Mouse (Mus musculus) ES-E14 (cell line): Measurements from ENCODE around the gene Pygo2. TPM values are rescaled to one million over a fixed set of nuclear protein-coding genes. Genes with fewer than 3 reads are reported as not detected.
A peak's percentile ranks its signal among the peaks of the same experiment; 100 is the strongest.

Source experiments
- DNase-seq: peaks from one replicate; pipeline ENCODE4 v3.0.0-alpha.2; 2013; ENCODE audit warnings: low read depth, low spot score
- H3K27ac ChIP-seq: 2 replicates; pipeline ENCODE4 v1.5.1; 2012; ENCODE audit warnings: low read depth, mild to moderate bottlenecking, low read length, moderate library complexity, mixed read lengths; ENCODE audit not compliant: poor library complexity, insufficient read depth, severe bottlenecking
- H3K36me3 ChIP-seq: 2 replicates; pipeline ENCODE4 v1.6.1; 2012; ENCODE audit warnings: mild to moderate bottlenecking, low read length, moderate library complexity, mixed read lengths; ENCODE audit not compliant: control insufficient read depth, poor library complexity, insufficient read depth, severe bottlenecking
- H3K4me1 ChIP-seq, 2 experiments: fragments of 150-350 bp in 1 of 2; sonication (generic) in 1 of 2; 2 replicates each; pipeline ENCODE4 v1.6.1; 2012; ENCODE audit warnings: low read length in 2 of 2, mild to moderate bottlenecking in 1 of 2, mixed read lengths in 1 of 2; ENCODE audit not compliant: control insufficient read depth in 2 of 2, insufficient read depth in 2 of 2, poor library complexity in 1 of 2
- H3K4me3 ChIP-seq, 2 experiments: fragments of 150-350 bp in 1 of 2; sonication (generic) in 1 of 2; 2 replicates each; pipeline ENCODE4 v1.5.1; 2012; ENCODE audit warnings: low read length in 2 of 2, low read depth in 1 of 2, mild to moderate bottlenecking in 1 of 2, mixed read lengths in 1 of 2; ENCODE audit not compliant: insufficient read depth in 1 of 2, poor library complexity in 1 of 2, severe bottlenecking in 1 of 2
- H3K9ac ChIP-seq: 2 replicates; pipeline ENCODE4 v1.6.1; 2012; ENCODE audit warnings: low read depth, mild to moderate bottlenecking, low read length, mixed read lengths; ENCODE audit not compliant: poor library complexity, insufficient read depth, severe bottlenecking
- H3K9me3 ChIP-seq: fragments of 150-350 bp; sonication (generic); 2 replicates; pipeline ENCODE4 v1.6.1; 2012; ENCODE audit warnings: low read depth, mild to moderate bottlenecking, low read length; ENCODE audit not compliant: control insufficient read depth, insufficient read depth
- CHD2 ChIP-seq: IDR thresholded peaks from 2 replicates; pipeline ENCODE4 v1.6.1; 2014; ENCODE audit warnings: mild to moderate bottlenecking, low read depth, low read length, inconsistent platforms
- HCFC1 ChIP-seq: IDR thresholded peaks from 2 replicates; pipeline ENCODE4 v1.6.1; 2012; ENCODE audit warnings: low read length, inconsistent platforms, borderline replicate concordance; ENCODE audit not compliant: insufficient read depth
- MAFK ChIP-seq: IDR thresholded peaks from 2 replicates; pipeline ENCODE4 v1.6.1; 2014; ENCODE audit warnings: mild to moderate bottlenecking, low read depth, low read length, inconsistent platforms; ENCODE audit not compliant: insufficient read depth
- ZC3H11A ChIP-seq: IDR thresholded peaks from 2 replicates; pipeline ENCODE4 v1.6.1; 2012; ENCODE audit warnings: low read depth, mild to moderate bottlenecking, inconsistent platforms, low read length, borderline replicate concordance
- ZNF384 ChIP-seq: IDR thresholded peaks from 2 replicates; pipeline ENCODE4 v1.6.1; 2012; ENCODE audit warnings: low read depth, low read length, inconsistent platforms
- in situ Hi-C, 2 experiments: fragments of 600-800 bp; cut with MboI; formaldehyde crosslinking; loops; one replicate each; pipeline ENCODE4 v1.15.1; 2025; ENCODE audit warnings: low sequenced_read_pairs in 2 of 2, inconsistent platforms in 1 of 2; ENCODE audit not compliant: unreplicated experiment in 2 of 2
- total RNA-seq: library from RNA; depleted of rRNA; stranded (reverse); fragments of 300-350 nt; gene quantifications from 2 replicates; pipeline ENCODE4 v1.2.3, GENCODE M21; 2012

Gene Pygo2
- total RNA-seq, 1 experiment = 39.2 TPM

DNA sequence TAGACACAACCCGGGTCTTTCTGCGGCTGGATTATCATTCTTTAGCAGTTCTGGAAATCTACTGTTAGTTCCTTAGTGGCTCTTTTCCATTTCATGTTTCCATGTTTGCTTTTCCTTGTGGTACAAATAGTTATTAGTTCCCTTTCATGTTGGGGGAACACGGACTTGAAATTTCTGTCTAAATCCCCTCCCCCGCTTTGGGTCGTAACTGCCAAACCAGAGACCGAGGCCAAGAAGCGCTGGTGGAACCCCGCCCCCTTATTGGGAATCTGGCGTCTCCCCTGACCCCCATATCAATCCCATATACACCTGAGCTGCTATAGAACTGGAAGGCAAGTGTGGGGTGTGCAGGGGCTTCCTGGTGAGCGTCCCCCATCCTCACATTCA, 34.6 kb upstream of the Pygo2 start:
- in situ Hi-C loops = no loop called here
- H3K4me1 ChIP-seq = peaks cover 0 to 8% of the 10 kb centered on the region in 2 experiments; a peak in 3 of 4 replicates
- no peaks in the 10 kb centered on the region for H3K36me3 ChIP-seq
- no peak overlapping the region; the same call in 1 of the 2 replicates for H3K9ac ChIP-seq
- no peak for TF ChIP-seq HCFC1
- no peak for TF ChIP-seq CHD2
- TF ChIP-seq MAFK = no peak
- no peak for TF ChIP-seq ZNF384
- TF ChIP-seq ZC3H11A = no peak
- DNase-seq = no peak
- H3K9me3 ChIP-seq = no peaks in the 10 kb centered on the region
- H3K27ac ChIP-seq = no peak overlapping the region
- peak overlapping the region; percentile 64 to 72 for H3K4me3 ChIP-seq

DNA sequence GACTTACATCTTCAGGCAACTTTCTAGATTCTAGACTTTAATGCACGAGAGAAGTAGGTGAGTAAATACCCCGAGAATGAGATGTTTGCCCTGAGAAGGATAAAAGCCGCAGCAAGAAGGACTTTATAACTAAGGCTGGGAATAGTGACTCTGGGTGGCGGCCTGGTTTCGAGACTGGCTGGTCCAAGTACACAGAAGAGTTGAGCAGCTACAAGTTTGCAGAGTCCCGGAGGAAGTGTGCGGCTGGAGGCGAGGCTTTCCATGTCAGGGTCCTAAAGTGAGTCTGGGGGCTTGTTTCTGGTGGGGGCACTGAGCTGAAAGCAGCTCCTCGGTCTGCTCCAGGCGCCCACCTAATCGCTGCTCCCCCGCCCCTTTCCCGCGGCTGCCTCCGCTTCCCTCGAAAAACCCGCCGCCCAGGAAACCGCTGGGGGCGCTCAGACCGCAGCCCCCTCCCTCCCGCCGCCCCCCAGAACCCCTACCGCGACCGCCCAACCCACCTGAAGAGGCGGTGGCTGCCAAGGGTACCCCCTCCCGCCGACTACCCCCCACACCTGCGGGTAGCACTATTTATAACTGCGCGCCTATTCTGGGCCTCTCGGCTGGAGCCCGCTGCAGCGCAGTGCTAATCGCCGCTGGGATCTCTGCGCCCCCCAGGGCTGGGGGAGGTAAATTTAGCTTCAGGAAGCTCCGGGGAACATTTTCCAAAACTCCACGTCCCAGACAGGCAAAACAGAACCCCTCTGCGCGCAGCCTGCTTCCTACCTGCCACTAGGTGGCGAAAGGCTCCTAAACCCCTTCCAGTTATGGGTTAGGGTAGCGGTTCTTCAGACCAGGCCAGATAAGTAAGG, 34.0 kb upstream of the Pygo2 start:
- H3K4me1 ChIP-seq = peaks cover 0 to 4% of the 10 kb centered on the region in 2 experiments; a peak in 3 of 4 replicates
- no peaks in the 10 kb centered on the region for H3K9me3 ChIP-seq
- no peaks in the 10 kb centered on the region for H3K36me3 ChIP-seq
- peak overlapping the region; percentile 67 for H3K9ac ChIP-seq
- TF ChIP-seq CHD2 = no peak
- no peak for TF ChIP-seq HCFC1
- in situ Hi-C loops = no loop called here
- H3K4me3 ChIP-seq = peak overlapping the region; percentile 52 to 64
- peak; percentile 82 for DNase-seq
- no peak overlapping the region for H3K27ac ChIP-seq

- Histone ChIP-seq H3K4me3 (peak overlapping the region; percentile 52 to 64; a peak in 3 of 4 replicates), H3K4me1 (no peaks in the 10 kb centered on the region; a peak in 1 of 4 replicates), H3K9me3 (no peaks in the 10 kb centered on the region), H3K36me3 (peaks cover 4% of the 10 kb centered on the region; the same call in 1 of the 2 replicates), H3K27ac (no peak overlapping the region), H3K9ac (peak overlapping the region; percentile 21; the same call in 1 of the 2 replicates)
- in situ Hi-C loops = no loop called here
- no peak for DNase-seq
- TF ChIP-seq HCFC1 (no peak), ZNF384 (no peak), ZC3H11A (no peak)
Measured at GRCm38 (mm10) chr3:89396654-89397005, 33.4 kb upstream of the Pygo2 start.

DNA sequence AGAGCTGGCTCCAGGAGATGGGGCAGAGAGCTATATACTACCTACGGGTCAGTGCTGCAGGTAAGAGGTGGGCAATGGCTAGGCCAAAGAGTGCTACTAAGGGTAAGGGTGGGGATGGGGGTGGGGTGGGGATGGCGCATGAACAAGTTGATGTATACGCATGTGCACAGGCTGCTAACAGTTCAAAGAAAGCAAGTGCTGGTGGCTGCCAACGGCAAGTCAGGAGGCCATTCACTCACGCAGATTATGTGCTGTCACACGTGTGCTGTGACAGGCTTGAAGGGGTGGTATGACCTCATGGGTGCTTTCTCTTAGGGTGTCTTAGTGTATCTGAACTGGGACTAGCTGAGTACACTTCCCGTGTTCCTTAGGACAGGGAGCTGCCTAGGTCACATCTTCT, 28.7 kb upstream of the Pygo2 start:
- in situ Hi-C loops = no loop called here
- DNase-seq = no peak
- H3K9ac ChIP-seq = no peak overlapping the region
- H3K4me1 ChIP-seq = peaks cover 0 to 4% of the 10 kb centered on the region in 2 experiments; a peak in 1 of 4 replicates
- H3K9me3 ChIP-seq = no peaks in the 10 kb centered on the region
- H3K36me3 ChIP-seq = peaks cover 20% of the 10 kb centered on the region; the same call in 1 of the 2 replicates
- H3K27ac ChIP-seq = no peak overlapping the region
- TF ChIP-seq CHD2 (no peak), ZC3H11A (no peak), MAFK (no peak), HCFC1 (no peak), ZNF384 (no peak)
- H3K4me3 ChIP-seq = no peak overlapping the region

GRCm38 (mm10) chr3:89402693-89403092, 27.3 kb upstream of the Pygo2 start, which contains the start of gene Lenep:
Lenep (minus strand) TSS chr3:89402793.
- Histone ChIP-seq H3K4me1 (peaks cover 0 to 8% of the 10 kb centered on the region in 2 experiments; a peak in 2 of 4 replicates), H3K4me3 (no peak within 1 kb of the TSS), H3K36me3 (peaks cover 26% of the 10 kb centered on the region; the same call in 1 of the 2 replicates), H3K27ac (no peak within 1 kb of the TSS), H3K9ac (no peak within 1 kb of the TSS), H3K9me3 (no peaks in the 10 kb centered on the region)
- in situ Hi-C loops = no loop called here
- TF ChIP-seq HCFC1 (no peak), ZC3H11A (no peak), CHD2 (no peak), ZNF384 (no peak), MAFK (no peak)
- no peak for DNase-seq
